Mouse (Mus musculus) frontal cortex, postnatal 36 days (tissue): ENCODE measurements at regions not wholly inside any gene's neighbourhood (a gene's known extent, or its start where the extent isn't known, plus 50 kb on each side); places are given as distances from the start of the nearest gene placed in this dataset.

Experiments
- DNase-seq, 2 experiments: peaks; one replicate each; pipeline ENCODE4 v3.0.0; 2022; ENCODE audit warnings: low spot score in 2 of 2

DNA sequence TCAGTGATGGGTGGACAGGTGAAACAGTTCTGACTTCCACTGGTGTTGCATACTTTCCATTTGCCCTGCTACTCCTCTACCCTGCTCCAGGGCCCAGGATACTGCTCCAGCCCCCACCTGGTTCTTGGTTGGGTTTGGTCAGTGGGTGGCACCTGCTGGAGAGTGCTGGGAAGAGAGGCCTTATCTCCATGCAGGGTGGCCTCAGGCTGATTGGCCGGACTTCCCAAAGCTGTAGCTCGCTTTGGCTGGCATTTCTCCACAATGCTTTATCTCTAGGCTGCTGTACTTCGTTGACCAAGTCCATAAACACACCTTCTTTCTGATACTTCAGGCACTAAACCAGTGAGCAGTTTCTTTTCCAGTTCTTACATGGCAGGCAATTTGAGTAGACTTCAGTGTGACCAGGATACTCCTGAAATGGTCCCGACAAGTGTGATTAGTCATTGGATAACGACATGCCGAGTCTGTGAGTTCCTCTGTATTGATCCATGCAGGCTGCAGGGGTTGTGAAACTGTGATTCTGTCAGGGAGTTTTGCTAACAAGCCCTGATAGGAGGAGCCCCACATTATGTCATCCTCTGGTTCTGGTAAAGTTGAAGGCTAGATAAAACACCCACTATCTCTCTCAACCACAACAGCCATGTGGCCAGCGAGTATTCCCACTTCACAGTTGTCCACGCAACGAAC is 50.1 kb upstream of the Nr5a2 start:
- no peak for DNase-seq
